Mouse (Mus musculus): ENCODE data around the gene Lhpp. TPM values are rescaled to one million over a fixed set of nuclear protein-coding genes. Genes with fewer than 3 reads are reported as not detected.
A peak's percentile ranks its signal among the peaks of the same experiment; 100 is the strongest.

Gene Lhpp
- total and polyA plus RNA-seq, 3 experiments: 0.10 to 0.11 TPM; not detected in 1

GRCm38 (mm10) chr7:132735145-132735544, 124.7 kb downstream of the Lhpp start:
- Histone ChIP-seq H3K4me1 (ENCODE audit: insufficient read depth, low read depth, low read length) (peaks cover 63% of the 10 kb centered on the region), H3K4me3 (ENCODE audit: low read depth, low read length) (no peak overlapping the region; the same call in 1 of the 2 replicates), H3K36me3 (replicated peaks) (peaks cover 83% of the 10 kb centered on the region), H3K9me3 (replicated peaks) (no peaks in the 10 kb centered on the region), H3K27me3 (ENCODE audit: insufficient read depth, low read length) (no peaks in the 10 kb centered on the region)
- no peak for TF ChIP-seq TAL1 (conservative IDR thresholded peaks at IDR 0.05; ENCODE audit: low read depth, low read length)
- peak; percentile 48 for TF ChIP-seq CTCF (IDR thresholded peaks at IDR 0.05; ENCODE audit: low read depth, low read length)
- ATAC-seq (ENCODE audit: extremely low read depth, insufficient number of reproducible peaks, low FRiP score, poor library complexity, severe bottlenecking) (peak; percentile 72), DNase-seq (ENCODE audit: low spot score) (peak; percentile 91)

GRCm38 (mm10) chr7:132736099-132736862, 125.8 kb downstream of the Lhpp start:
- peaks cover 81% of the 10 kb centered on the region for H3K36me3 ChIP-seq (replicated peaks)
- ATAC-seq (ENCODE audit: extremely low read depth, insufficient number of reproducible peaks, low FRiP score, poor library complexity, severe bottlenecking) (no peak), DNase-seq (ENCODE audit: low spot score) (no peak)
- TF ChIP-seq TAL1 (conservative IDR thresholded peaks at IDR 0.05; ENCODE audit: low read depth, low read length) (no peak), GATA2 (IDR thresholded peaks at IDR 0.05; ENCODE audit: borderline replicate concordance, low read depth, low read length) (no peak), CTCF (IDR thresholded peaks at IDR 0.05; ENCODE audit: low read depth, low read length) (no peak), POLR2AphosphoS5 (IDR thresholded peaks at IDR 0.05; ENCODE audit: insufficient replicate concordance, low read depth, low read length) (no peak), GATA1 (IDR thresholded peaks at IDR 0.05; ENCODE audit: borderline replicate concordance, low read length) (no peak)
- H3K27me3 ChIP-seq (ENCODE audit: insufficient read depth, low read length): no peaks in the 10 kb centered on the region
- H3K4me1 ChIP-seq (ENCODE audit: insufficient read depth, low read depth, low read length): peaks cover 63% of the 10 kb centered on the region
- H3K4me3 ChIP-seq (ENCODE audit: low read depth, low read length): no peak overlapping the region; the same call in 1 of the 2 replicates
- H3K9me3 ChIP-seq (replicated peaks): no peaks in the 10 kb centered on the region

- peaks cover 65% of the 10 kb centered on the region for H3K4me1 ChIP-seq (ENCODE audit: insufficient read depth, low read depth, low read length)
- DNase-seq (ENCODE audit: low spot score) (peak; percentile 81), ATAC-seq (ENCODE audit: extremely low read depth, insufficient number of reproducible peaks, low FRiP score, poor library complexity, severe bottlenecking) (peak; percentile 80)
- H3K4me3 ChIP-seq (ENCODE audit: low read depth, low read length): peak overlapping the region; percentile 50; the same call in 1 of the 2 replicates
- no peaks in the 10 kb centered on the region for H3K9me3 ChIP-seq (replicated peaks)
- H3K27me3 ChIP-seq (ENCODE audit: insufficient read depth, low read length): no peaks in the 10 kb centered on the region
- peaks cover 79% of the 10 kb centered on the region for H3K36me3 ChIP-seq (replicated peaks)
- no peak for TF ChIP-seq CTCF (IDR thresholded peaks at IDR 0.05; ENCODE audit: low read depth, low read length)
- peak; percentile 91 for TF ChIP-seq TAL1 (conservative IDR thresholded peaks at IDR 0.05; ENCODE audit: low read depth, low read length)
- TF ChIP-seq GATA2 (IDR thresholded peaks at IDR 0.05; ENCODE audit: borderline replicate concordance, low read depth, low read length): no peak
Observed at GRCm38 (mm10) chr7:132738844-132739243, 128.4 kb downstream of the Lhpp start.

- Histone ChIP-seq H3K4me1 (ENCODE audit: insufficient read depth, low read depth, low read length) (peaks cover 58% of the 10 kb centered on the region), H3K27me3 (ENCODE audit: insufficient read depth, low read length) (no peaks in the 10 kb centered on the region), H3K4me3 (ENCODE audit: low read depth, low read length) (peak overlapping the region; percentile 5; the same call in 1 of the 2 replicates), H3K36me3 (replicated peaks) (peaks cover 69% of the 10 kb centered on the region), H3K9me3 (replicated peaks) (no peaks in the 10 kb centered on the region)
- ATAC-seq (ENCODE audit: extremely low read depth, insufficient number of reproducible peaks, low FRiP score, poor library complexity, severe bottlenecking): no peak
- no peak for DNase-seq (ENCODE audit: low spot score)
- TF ChIP-seq POLR2AphosphoS5 (IDR thresholded peaks at IDR 0.05; ENCODE audit: insufficient replicate concordance, low read depth, low read length): no peak
- no peak for TF ChIP-seq TAL1 (conservative IDR thresholded peaks at IDR 0.05; ENCODE audit: low read depth, low read length)
- no peak for TF ChIP-seq GATA2 (IDR thresholded peaks at IDR 0.05; ENCODE audit: borderline replicate concordance, low read depth, low read length)
- no peak for TF ChIP-seq CTCF (IDR thresholded peaks at IDR 0.05; ENCODE audit: low read depth, low read length)
- no peak for TF ChIP-seq GATA1 (IDR thresholded peaks at IDR 0.05; ENCODE audit: borderline replicate concordance, low read length)
Observed at GRCm38 (mm10) chr7:132739829-132740228, 129.4 kb downstream of the Lhpp start.

- ATAC-seq (ENCODE audit: extremely low read depth, insufficient number of reproducible peaks, low FRiP score, poor library complexity, severe bottlenecking) (no peak), DNase-seq (ENCODE audit: low spot score) (no peak)
- Histone ChIP-seq H3K4me3 (ENCODE audit: low read depth, low read length) (no peak overlapping the region), H3K36me3 (replicated peaks) (peaks cover 72% of the 10 kb centered on the region), H3K4me1 (ENCODE audit: insufficient read depth, low read depth, low read length) (peaks cover 41% of the 10 kb centered on the region), H3K9me3 (replicated peaks) (no peaks in the 10 kb centered on the region), H3K27me3 (ENCODE audit: insufficient read depth, low read length) (no peaks in the 10 kb centered on the region)
- no peak for TF ChIP-seq CTCF (IDR thresholded peaks at IDR 0.05; ENCODE audit: low read depth, low read length)
- no peak for TF ChIP-seq POLR2AphosphoS5 (IDR thresholded peaks at IDR 0.05; ENCODE audit: insufficient replicate concordance, low read depth, low read length)
- TF ChIP-seq GATA1 (IDR thresholded peaks at IDR 0.05; ENCODE audit: borderline replicate concordance, low read length): no peak
- no peak for TF ChIP-seq TAL1 (conservative IDR thresholded peaks at IDR 0.05; ENCODE audit: low read depth, low read length)
- no peak for TF ChIP-seq GATA2 (IDR thresholded peaks at IDR 0.05; ENCODE audit: borderline replicate concordance, low read depth, low read length)
Observed at GRCm38 (mm10) chr7:132742912-132743311, 132.5 kb downstream of the Lhpp start.

- peaks cover 78% of the 10 kb centered on the region for H3K36me3 ChIP-seq (replicated peaks)
- H3K9me3 ChIP-seq (replicated peaks): no peaks in the 10 kb centered on the region
- H3K27me3 ChIP-seq (ENCODE audit: insufficient read depth, low read length): no peaks in the 10 kb centered on the region
- peaks cover 14% of the 10 kb centered on the region for H3K4me1 ChIP-seq (ENCODE audit: insufficient read depth, low read depth, low read length)
- ATAC-seq (ENCODE audit: extremely low read depth, insufficient number of reproducible peaks, low FRiP score, poor library complexity, severe bottlenecking): no peak
- DNase-seq (ENCODE audit: low spot score): no peak
- TF ChIP-seq GATA2 (IDR thresholded peaks at IDR 0.05; ENCODE audit: borderline replicate concordance, low read depth, low read length) (no peak), GATA1 (IDR thresholded peaks at IDR 0.05; ENCODE audit: borderline replicate concordance, low read length) (no peak), POLR2AphosphoS5 (IDR thresholded peaks at IDR 0.05; ENCODE audit: insufficient replicate concordance, low read depth, low read length) (no peak), TAL1 (conservative IDR thresholded peaks at IDR 0.05; ENCODE audit: low read depth, low read length) (no peak), CTCF (IDR thresholded peaks at IDR 0.05; ENCODE audit: low read depth, low read length) (no peak)
- no peak overlapping the region for H3K4me3 ChIP-seq (ENCODE audit: low read depth, low read length)
Observed at GRCm38 (mm10) chr7:132747096-132747495, 136.7 kb downstream of the Lhpp start.

Measured in G1E (cell line).